Mouse (Mus musculus): ENCODE measurements around the gene Hsh2d.

- no peak for TF ChIP-seq CTCF (IDR thresholded peaks at IDR 0.05; ENCODE audit: control insufficient read depth, insufficient read depth, low read length)
- no peak for TF ChIP-seq POLR2A (IDR thresholded peaks at IDR 0.05; ENCODE audit: borderline replicate concordance, control insufficient read depth, low read depth, low read length)
Observed at GRCm38 (mm10) chr8:72211846-72212245, 22.4 kb downstream of the Hsh2d start.
